Mouse (Mus musculus) liver, embryonic 16.5 days (tissue): Measurements from ENCODE around the gene Upp1. TPM values are rescaled to one million over a fixed set of nuclear protein-coding genes. Genes with fewer than 3 reads are reported as not detected.

Experiments used
- ATAC-seq: fragments of 200-750 bp; cut with Nextera tagmentation; 2 replicates; pipeline ENCODE4 v1.8.0; 2017; ENCODE audit warnings: low read depth, mild to moderate bottlenecking, moderate number of reproducible peaks, moderate library complexity
- H3K27ac ChIP-seq: fragments of 300-500 bp; sonication (generic); 2 replicates; pipeline ENCODE4 v1.5.1; 2014; ENCODE audit warnings: mild to moderate bottlenecking, low read length
- H3K27me3 ChIP-seq: fragments of 300-500 bp; sonication (generic); 2 replicates; pipeline ENCODE4 v1.6.1; 2014; ENCODE audit warnings: low read depth, low read length, mixed read lengths; ENCODE audit not compliant: control insufficient read depth, insufficient read depth
- H3K36me3 ChIP-seq: fragments of 300-500 bp; sonication (generic); 2 replicates; pipeline ENCODE4 v1.6.1; 2014; ENCODE audit warnings: mild to moderate bottlenecking; ENCODE audit not compliant: control insufficient read depth, insufficient read depth
- H3K4me1 ChIP-seq: fragments of 300-500 bp; sonication (generic); 2 replicates; pipeline ENCODE4 v1.6.1; 2014; ENCODE audit warnings: low read depth, low read length, mixed read lengths; ENCODE audit not compliant: control insufficient read depth
- H3K4me2 ChIP-seq: fragments of 300-500 bp; sonication (generic); 2 replicates; pipeline ENCODE4 v1.6.1; 2014; ENCODE audit warnings: low read depth, low read length, mixed read lengths
- H3K4me3 ChIP-seq: fragments of 300-500 bp; sonication (generic); 2 replicates; pipeline ENCODE4 v1.5.1; 2014; ENCODE audit warnings: low read depth, mild to moderate bottlenecking, low read length
- H3K9ac ChIP-seq: fragments of 300-500 bp; sonication (generic); 2 replicates; pipeline ENCODE4 v1.6.1; 2014; ENCODE audit warnings: low read depth, low read length
- H3K9me3 ChIP-seq: fragments of 300-500 bp; sonication (generic); replicated peaks from 2 replicates; pipeline ENCODE4 v1.6.1; 2016; ENCODE audit warnings: low read length; ENCODE audit not compliant: control insufficient read depth
- WGBS: fragments of 180-500 bp; shearing (Covaris S2); extraction: QIAGEN DNeasy Blood & Tissue Kit; methylation state at CpG from one replicate; pipeline ENCODE4 v1.1.7; 2014; ENCODE audit not compliant: insufficient replicate concordance; 5-methylcytosine and 5-hydroxymethylcytosine counted together
- polyA plus RNA-seq: library from polyadenylated mRNA; unstranded; fragments of >200 nt; fragmentation: Nextera tagmentation; extraction: Ambion mirVana; gene quantifications from 2 replicates; pipeline ENCODE4 v1.2.1, GENCODE M21; 2015

The Upp1 gene
- polyA plus RNA-seq, 1 experiment from 2014 or later = 1.3 TPM

GRCm38 (mm10) chr11:9119231-9120020 is 1.5 kb downstream of the Upp1 start:
- no peak for ATAC-seq
- 18% methylated on average over 22 of the region's 22 CpGs for WGBS

DNA sequence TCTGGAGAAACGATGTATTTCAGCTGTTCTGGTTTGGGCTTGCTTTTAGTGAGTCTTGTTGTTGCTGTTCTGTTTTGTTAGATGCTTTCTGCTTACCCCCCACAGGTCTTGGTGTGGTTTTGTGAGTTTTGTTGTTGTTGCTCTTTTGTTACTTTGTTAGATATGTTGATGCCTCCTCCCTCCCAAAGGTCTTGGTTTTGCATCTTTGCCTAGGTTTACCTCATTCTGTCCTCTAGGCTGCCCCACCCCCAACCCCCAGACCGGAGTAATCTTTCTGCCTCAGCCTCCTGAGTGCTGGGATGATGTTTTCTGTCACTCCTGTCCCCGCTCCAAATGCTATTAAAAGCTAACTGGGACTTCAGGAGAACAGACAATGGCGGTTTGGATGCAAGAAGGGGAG is 4.4 kb downstream of the Upp1 start:
- WGBS = 55% methylated on average over 4 of the region's 4 CpGs

More at GRCm38 (mm10) chr11:9119231-9120020, 1.5 kb downstream of the Upp1 start:
- H3K4me3 ChIP-seq = peak overlapping the region; percentile 48
- H3K9me3 ChIP-seq = no peaks in the 10 kb centered on the region
- peak overlapping the region; percentile 62 for H3K4me2 ChIP-seq
- H3K27me3 ChIP-seq = peaks cover 35% of the 10 kb centered on the region
- no peak overlapping the region for H3K27ac ChIP-seq
- H3K4me1 ChIP-seq = peaks cover 10% of the 10 kb centered on the region
- H3K36me3 ChIP-seq = no peaks in the 10 kb centered on the region
- no peak overlapping the region for H3K9ac ChIP-seq

DNA sequence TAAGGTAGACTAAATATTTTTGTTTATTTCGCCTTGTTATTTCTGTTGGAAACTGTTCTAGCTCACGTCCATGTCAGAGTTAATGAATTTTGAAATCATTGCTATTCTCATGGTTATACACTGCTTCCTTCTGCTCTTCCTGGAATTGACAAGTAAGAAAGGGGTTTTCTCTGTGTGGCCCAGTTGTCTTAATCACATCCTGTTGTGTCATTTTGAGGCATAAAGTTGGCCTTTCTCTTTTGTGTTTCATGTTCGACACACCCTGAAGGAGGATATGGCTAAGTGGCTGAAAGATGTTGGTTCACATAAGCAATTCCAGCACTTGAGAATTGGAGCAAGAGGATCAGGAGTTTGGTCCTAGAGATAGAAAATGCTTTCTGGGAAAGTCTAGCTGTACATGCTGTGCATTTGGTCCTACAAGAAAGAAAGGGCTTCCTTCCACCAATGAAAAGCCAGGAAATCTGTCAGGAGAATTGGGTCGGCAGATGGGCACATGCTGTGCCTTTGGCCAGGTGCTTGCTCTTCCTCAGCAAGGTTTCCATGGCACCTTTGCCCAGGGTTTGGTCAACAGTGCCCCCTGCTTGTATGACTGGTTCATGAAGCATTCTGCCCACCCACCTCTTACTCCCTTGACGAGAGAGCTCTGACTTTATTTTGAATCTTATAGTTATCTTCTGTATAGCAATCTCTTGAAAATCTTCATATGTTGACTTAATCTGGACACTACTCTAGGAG is 8.6 kb downstream of the Upp1 start:
- no peaks in the 10 kb centered on the region for H3K27me3 ChIP-seq
- WGBS = 35% methylated on average over 5 of the region's 5 CpGs
- ATAC-seq = no peak
- no peak overlapping the region for H3K9ac ChIP-seq
- no peak overlapping the region for H3K27ac ChIP-seq
- H3K4me3 ChIP-seq = no peak overlapping the region
- H3K4me2 ChIP-seq = no peak overlapping the region
- no peaks in the 10 kb centered on the region for H3K9me3 ChIP-seq
- H3K36me3 ChIP-seq = no peaks in the 10 kb centered on the region
- no peaks in the 10 kb centered on the region for H3K4me1 ChIP-seq

More for the DNA sequence above, 4.4 kb downstream of the Upp1 start:
- Histone ChIP-seq H3K9ac (no peak overlapping the region), H3K9me3 (no peaks in the 10 kb centered on the region), H3K27me3 (peaks cover 26% of the 10 kb centered on the region), H3K4me1 (peaks cover 10% of the 10 kb centered on the region), H3K27ac (no peak overlapping the region), H3K4me2 (no peak overlapping the region), H3K4me3 (no peak overlapping the region), H3K36me3 (no peaks in the 10 kb centered on the region)
- no peak for ATAC-seq

DNA sequence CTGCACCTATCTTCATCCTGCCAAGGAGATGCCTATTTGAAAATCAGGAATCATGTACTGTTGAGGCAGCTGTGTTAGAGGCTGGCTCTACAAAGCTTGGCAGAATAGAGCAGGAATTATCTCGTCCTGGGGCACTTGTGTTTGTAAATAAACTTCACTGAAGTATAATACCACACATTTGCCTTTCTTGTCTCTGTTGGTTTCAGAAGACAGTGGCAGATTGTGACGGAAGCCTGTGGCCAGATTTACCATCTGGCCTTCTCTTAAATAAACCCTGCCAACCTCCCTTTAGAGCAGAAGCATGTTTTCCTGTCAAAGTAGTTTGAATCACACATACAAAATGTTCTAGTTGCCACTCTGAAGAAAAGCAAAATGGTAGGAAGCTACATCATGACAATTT is 10.2 kb downstream of the Upp1 start:
- Histone ChIP-seq H3K4me3 (no peak overlapping the region), H3K9me3 (no peaks in the 10 kb centered on the region), H3K27me3 (no peaks in the 10 kb centered on the region), H3K36me3 (no peaks in the 10 kb centered on the region), H3K4me2 (no peak overlapping the region), H3K4me1 (no peaks in the 10 kb centered on the region), H3K27ac (no peak overlapping the region), H3K9ac (no peak overlapping the region)
- 36% methylated on average over 2 of the region's 2 CpGs for WGBS
- ATAC-seq = no peak

DNA sequence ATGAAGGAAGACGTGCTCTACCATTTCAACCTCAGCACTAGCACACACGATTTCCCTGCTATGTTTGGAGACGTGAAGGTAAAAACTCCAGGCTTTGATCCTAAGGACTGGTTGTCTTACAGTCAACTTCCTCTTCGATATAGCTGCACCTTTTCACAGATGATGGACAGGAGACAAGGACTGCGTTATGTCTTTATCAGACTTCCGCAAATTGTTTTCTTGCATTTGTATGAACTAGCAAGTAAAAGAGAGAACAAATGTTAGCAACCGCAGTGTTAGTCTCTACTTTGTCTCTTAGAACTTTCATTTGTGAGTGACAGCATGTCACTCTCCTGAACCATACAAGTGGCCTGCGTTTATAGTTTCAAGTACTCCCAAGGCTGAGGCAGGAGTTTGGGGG is 11.6 kb downstream of the Upp1 start:
- H3K9me3 ChIP-seq = no peaks in the 10 kb centered on the region
- no peak overlapping the region for H3K9ac ChIP-seq
- no peak overlapping the region for H3K4me3 ChIP-seq
- WGBS = 61% methylated on average over 8 of the region's 8 CpGs
- no peaks in the 10 kb centered on the region for H3K36me3 ChIP-seq
- H3K4me2 ChIP-seq = no peak overlapping the region
- H3K4me1 ChIP-seq = no peaks in the 10 kb centered on the region
- H3K27me3 ChIP-seq = no peaks in the 10 kb centered on the region
- no peak for ATAC-seq
- no peak overlapping the region for H3K27ac ChIP-seq

DNA sequence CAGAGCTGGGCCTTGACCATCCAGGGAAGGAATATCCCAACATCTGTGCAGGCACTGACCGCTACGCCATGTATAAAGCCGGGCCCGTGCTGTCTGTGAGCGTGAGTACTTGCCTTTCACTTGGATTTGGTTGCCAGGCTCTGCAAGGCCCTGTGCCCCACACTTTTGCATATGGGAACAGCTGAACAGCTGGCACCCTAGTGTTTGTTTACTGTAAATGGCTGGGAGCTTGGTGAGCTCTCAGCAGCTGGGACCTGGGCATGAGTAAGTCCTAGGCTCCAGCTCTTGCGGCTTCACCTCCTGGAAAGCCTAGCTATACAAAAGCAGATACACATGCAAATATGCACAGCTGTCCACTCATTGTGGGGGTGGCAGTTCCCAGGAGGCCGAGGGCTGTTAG is 13.8 kb downstream of the Upp1 start:
- 78% methylated on average over 7 of the region's 7 CpGs for WGBS
- no peak overlapping the region for H3K9ac ChIP-seq
- ATAC-seq = no peak

GRCm38 (mm10) chr11:9135589-9136246 is 17.8 kb downstream of the Upp1 start:
- H3K9me3 ChIP-seq = no peaks in the 10 kb centered on the region
- H3K4me3 ChIP-seq = no peak overlapping the region
- 52% methylated on average over 11 of the region's 11 CpGs for WGBS
- H3K4me2 ChIP-seq = no peak overlapping the region
- no peaks in the 10 kb centered on the region for H3K4me1 ChIP-seq
- ATAC-seq = no peak
- no peaks in the 10 kb centered on the region for H3K36me3 ChIP-seq
- H3K27me3 ChIP-seq = no peaks in the 10 kb centered on the region
- H3K9ac ChIP-seq = no peak overlapping the region
- H3K27ac ChIP-seq = no peak overlapping the region

More for the DNA sequence above, 13.8 kb downstream of the Upp1 start:
- Histone ChIP-seq H3K27me3 (no peaks in the 10 kb centered on the region), H3K9me3 (no peaks in the 10 kb centered on the region), H3K4me1 (no peaks in the 10 kb centered on the region), H3K36me3 (no peaks in the 10 kb centered on the region), H3K27ac (no peak overlapping the region), H3K4me3 (no peak overlapping the region), H3K4me2 (no peak overlapping the region)

- no peak for ATAC-seq
- Histone ChIP-seq H3K9me3 (no peaks in the 10 kb centered on the region), H3K9ac (no peak overlapping the region), H3K27me3 (no peaks in the 10 kb centered on the region), H3K27ac (no peak overlapping the region), H3K4me1 (no peaks in the 10 kb centered on the region), H3K36me3 (no peaks in the 10 kb centered on the region), H3K4me3 (no peak overlapping the region), H3K4me2 (no peak overlapping the region)
- WGBS = 13% methylated on average over 5 of the region's 5 CpGs
Observed at GRCm38 (mm10) chr11:9136471-9136870, 18.6 kb downstream of the Upp1 start.

DNA sequence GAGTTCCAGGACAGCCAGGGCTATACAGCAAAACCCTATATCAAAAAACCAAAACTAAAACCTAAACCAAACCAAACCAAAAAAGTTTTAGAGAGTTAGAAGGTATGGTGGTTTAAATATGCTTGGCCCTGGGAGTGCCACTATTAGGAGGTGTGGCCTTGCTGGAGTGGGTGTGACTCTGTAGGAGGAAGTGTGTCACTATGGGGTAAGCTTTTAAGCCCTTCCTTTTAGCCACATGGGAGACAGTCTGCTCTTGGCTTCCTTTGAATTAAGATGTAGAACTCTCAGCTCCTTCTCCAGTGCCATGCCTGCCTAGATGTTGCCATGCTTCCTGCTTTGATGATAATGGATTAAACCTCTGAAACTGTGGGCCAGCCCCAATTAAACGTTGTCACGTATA is 27.2 kb downstream of the Upp1 start:
- Histone ChIP-seq H3K36me3 (no peaks in the 10 kb centered on the region), H3K4me2 (no peak overlapping the region), H3K9ac (no peak overlapping the region), H3K4me1 (no peaks in the 10 kb centered on the region), H3K27me3 (no peaks in the 10 kb centered on the region), H3K4me3 (no peak overlapping the region), H3K27ac (no peak overlapping the region), H3K9me3 (no peaks in the 10 kb centered on the region)
- ATAC-seq = no peak
- 51% methylated on average over 2 of the region's 2 CpGs for WGBS
